Mouse (Mus musculus) bone marrow macrophage, adult 2 months (primary cell): ENCODE measurements around the gene Hs2st1.

Experiments
- CTCF ChIP-seq: IDR thresholded peaks from 2 replicates; pipeline ENCODE4 v1.5.1; 2012; ENCODE audit warnings: low read depth, mild to moderate bottlenecking, low read length, moderate library complexity
- POLR2A ChIP-seq: IDR thresholded peaks from 2 replicates; pipeline ENCODE4 v1.6.1; 2012; ENCODE audit warnings: mild to moderate bottlenecking, low read depth, low read length, borderline replicate concordance

GRCm38 (mm10) chr3:144558274-144558673 lies 11.7 kb downstream of the Hs2st1 start:
- TF ChIP-seq CTCF (no peak), POLR2A (no peak)
